Mouse (Mus musculus) ovary, adult 2 months (tissue): Measurements from ENCODE around the gene Sept14. TPM values are rescaled to one million over a fixed set of nuclear protein-coding genes. Genes with fewer than 3 reads are reported as not detected.

Experiments
- polyA plus RNA-seq: library from polyadenylated mRNA; depleted of rRNA; stranded (reverse); fragments of >200 nt; gene quantifications from 2 replicates; pipeline ENCODE4 v1.2.3, GENCODE M21; 2012; rRNA removed

Sept14 gene
- not detected in 2 replicates for polyA plus RNA-seq

GRCm38 (mm10) chr5:129708412-129708811 is at the start of gene Sept14:
Gene Sept14, minus strand, starts transcription at chr5:129708512.

GRCm38 (mm10) chr5:129724834-129725773 is 16.8 kb upstream of the Sept14 start, which contains the start of gene Nipsnap2:
Gene Nipsnap2, plus strand, starts transcription at chr5:129725063.

GRCm38 (mm10) chr5:129715326-129715861 is 7.1 kb upstream of the Sept14 start, which contains the start of gene Mrps17:
Gene Mrps17, plus strand, starts transcription at chr5:129715497.

DNA sequence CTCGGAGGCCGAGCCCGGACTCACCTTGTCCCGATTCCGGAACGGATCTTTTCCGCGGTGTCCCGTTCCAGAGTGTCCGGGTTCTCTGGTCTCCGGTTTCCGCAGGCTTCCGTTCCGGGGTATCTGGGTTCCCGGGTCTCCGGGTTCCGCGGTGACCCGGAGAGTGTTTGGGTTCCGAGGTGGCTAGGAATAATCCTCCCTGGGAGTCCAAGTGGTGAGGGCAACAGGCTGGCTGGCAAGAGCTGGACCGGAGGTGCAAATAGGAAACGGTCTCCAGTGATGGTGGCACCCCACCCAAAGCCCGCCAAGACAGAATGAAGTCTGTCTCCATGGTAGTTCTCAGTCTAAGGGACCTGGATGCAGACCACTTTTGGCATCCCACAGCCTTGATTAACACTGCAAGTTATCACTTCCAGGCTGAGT is 38.3 kb downstream of the Sept14 start, which contains the start of gene Zfp11:
Gene Zfp11 (minus strand): TSS at position 64 of the 423 bp plus-strand sequence.

Other genes with a start within 250 kb of the Sept14 start
- gene Sfswap, start 207.3 kb downstream of the Sept14 start, polyA plus RNA-seq: 122 and 133 TPM in 2 replicates
- gene Mmp17, start 124.3 kb downstream of the Sept14 start, polyA plus RNA-seq: 15.8 and 19.4 TPM in 2 replicates
- gene Zfp11, start 38.4 kb downstream of the Sept14 start, polyA plus RNA-seq: 1.5 and 2.2 TPM in 2 replicates
- gene Mrps17, start 7.0 kb upstream of the Sept14 start, polyA plus RNA-seq: 76.4 and 101 TPM in 2 replicates
- 43.1 and 56.3 TPM in 2 replicates for gene Nipsnap2, start 16.6 kb upstream of the Sept14 start, polyA plus RNA-seq
- gene Psph, start 78.9 kb upstream of the Sept14 start, polyA plus RNA-seq: 20.3 and 21.0 TPM in 2 replicates
- gene Sumf2, start 138.5 kb upstream of the Sept14 start, polyA plus RNA-seq: 23.9 and 33.8 TPM in 2 replicates
- gene Chchd2, start 179.0 kb upstream of the Sept14 start, polyA plus RNA-seq: 1,641 and 1,970 TPM in 2 replicates
- 7.2 and 9.1 TPM in 2 replicates for gene Zbed5, start 187.2 kb upstream of the Sept14 start, polyA plus RNA-seq
- 1.7 and 2.3 TPM in 2 replicates for gene Phkg1, start 190.0 kb upstream of the Sept14 start, polyA plus RNA-seq
- 16.2 and 25.4 TPM in 2 replicates for gene Nupr1l, start 200.0 kb upstream of the Sept14 start, polyA plus RNA-seq
- 10.4 and 17.2 TPM in 2 replicates for gene Vkorc1l1, start 233.5 kb upstream of the Sept14 start, polyA plus RNA-seq